Mouse (Mus musculus): Measurements from ENCODE around the gene Il22ra1. TPM values are rescaled to one million over a fixed set of nuclear protein-coding genes. Genes with fewer than 3 reads are reported as not detected.

Gene Il22ra1
- polyA plus RNA-seq, 1 experiment from 2014 or later = not detected

- H3K4me1 ChIP-seq (ENCODE audit: insufficient read depth, low read depth, low read length) = no peaks in the 10 kb centered on the region
- no peak for TF ChIP-seq EP300 (IDR thresholded peaks at IDR 0.05)
- TF ChIP-seq CTCF (IDR thresholded peaks at IDR 0.05) = peak; percentile 44
- H3K36me3 ChIP-seq (ENCODE audit: insufficient read depth, low read length) = no peaks in the 10 kb centered on the region
- H3K4me2 ChIP-seq (replicated peaks; ENCODE audit: low read depth, low read length) = no peak overlapping the region
- peak; percentile 19 for DNase-seq (ENCODE audit: low spot score)
- no peak overlapping the region for H3K27ac ChIP-seq (ENCODE audit: low read length)
- no peak overlapping the region for H3K9ac ChIP-seq (replicated peaks; ENCODE audit: low read depth)
- no peaks in the 10 kb centered on the region for H3K9me3 ChIP-seq (ENCODE audit: low read length)
- no peak overlapping the region for H3K4me3 ChIP-seq (ENCODE audit: low read depth, low read length)
- H3K27me3 ChIP-seq (replicated peaks; ENCODE audit: insufficient read depth, low read length) = no peaks in the 10 kb centered on the region
- 60% methylated on average over 17 of the region's 17 CpGs for WGBS
- ATAC-seq = no peak
Measured at GRCm38 (mm10) chr4:135722540-135723290, 5.3 kb upstream of the Il22ra1 start.

DNA sequence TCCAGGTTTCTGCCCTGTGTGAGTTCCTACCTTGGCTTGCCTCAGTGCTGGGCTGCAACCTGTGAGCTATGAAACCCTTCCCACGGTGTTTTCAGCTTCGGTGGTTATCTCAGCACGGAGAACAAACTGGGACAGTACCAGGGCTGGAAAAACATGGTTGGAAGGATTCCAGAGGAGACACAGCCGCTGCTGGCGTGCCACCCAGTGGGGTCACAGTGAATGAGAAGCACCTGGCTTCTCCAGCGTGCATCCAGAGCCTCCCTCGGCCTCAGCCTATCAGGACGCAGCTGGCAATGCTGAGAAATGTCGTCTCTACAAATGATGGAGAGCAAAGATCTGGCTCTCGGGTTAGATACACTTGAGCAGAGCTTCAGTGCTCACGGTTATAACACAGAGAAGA, 1.6 kb upstream of the Il22ra1 start:
- H3K9me3 ChIP-seq (ENCODE audit: low read length) = no peaks in the 10 kb centered on the region
- no peaks in the 10 kb centered on the region for H3K36me3 ChIP-seq (ENCODE audit: insufficient read depth, low read length)
- no peaks in the 10 kb centered on the region for H3K4me1 ChIP-seq (ENCODE audit: insufficient read depth, low read depth, low read length)
- no peak for DNase-seq (ENCODE audit: low spot score)
- H3K4me2 ChIP-seq (replicated peaks; ENCODE audit: low read depth, low read length) = no peak overlapping the region
- WGBS = 62% methylated on average over 11 of the region's 11 CpGs
- H3K9ac ChIP-seq (replicated peaks; ENCODE audit: low read depth) = no peak overlapping the region
- H3K4me3 ChIP-seq (ENCODE audit: low read depth, low read length) = no peak overlapping the region
- no peaks in the 10 kb centered on the region for H3K27me3 ChIP-seq (replicated peaks; ENCODE audit: insufficient read depth, low read length)
- no peak overlapping the region for H3K27ac ChIP-seq (ENCODE audit: low read length)
- TF ChIP-seq EP300 (IDR thresholded peaks at IDR 0.05) = no peak
- no peak for TF ChIP-seq CTCF (IDR thresholded peaks at IDR 0.05)
- no peak for ATAC-seq

DNA sequence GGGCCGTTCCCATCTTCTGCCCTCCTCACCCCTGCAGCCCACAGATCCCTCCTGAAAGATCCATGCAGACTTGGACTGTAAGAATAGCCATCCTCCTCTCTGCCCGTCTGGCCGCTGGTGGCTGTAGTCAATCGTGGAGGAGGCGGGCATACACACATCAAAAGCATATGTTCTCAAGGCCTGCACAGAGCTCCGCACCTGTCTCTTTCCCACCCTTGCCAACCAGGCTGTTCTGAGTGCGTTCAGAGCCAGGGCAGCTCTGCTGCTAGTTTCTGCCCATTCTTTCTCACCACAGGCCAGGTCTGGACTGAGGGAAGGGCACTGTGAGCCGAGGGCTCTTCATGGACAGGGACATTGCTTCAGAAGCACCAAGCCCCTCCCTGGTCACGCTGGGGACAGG, 2.2 kb downstream of the Il22ra1 start:
- Histone ChIP-seq H3K4me1 (ENCODE audit: insufficient read depth, low read depth, low read length) (no peaks in the 10 kb centered on the region), H3K27ac (ENCODE audit: low read length) (no peak overlapping the region), H3K9ac (replicated peaks; ENCODE audit: low read depth) (no peak overlapping the region), H3K36me3 (ENCODE audit: insufficient read depth, low read length) (no peaks in the 10 kb centered on the region), H3K4me3 (ENCODE audit: low read depth, low read length) (no peak overlapping the region), H3K9me3 (ENCODE audit: low read length) (peaks cover 3% of the 10 kb centered on the region; the same call in 1 of the 2 replicates), H3K4me2 (replicated peaks; ENCODE audit: low read depth, low read length) (no peak overlapping the region), H3K27me3 (replicated peaks; ENCODE audit: insufficient read depth, low read length) (no peaks in the 10 kb centered on the region)
- TF ChIP-seq EP300 (IDR thresholded peaks at IDR 0.05) = no peak
- no peak for TF ChIP-seq CTCF (IDR thresholded peaks at IDR 0.05)
- DNase-seq (ENCODE audit: low spot score) = no peak
- no peak for ATAC-seq
- WGBS = 82% methylated on average over 9 of the region's 9 CpGs

GRCm38 (mm10) chr4:135730951-135731350, 3.0 kb downstream of the Il22ra1 start:
- no peak overlapping the region for H3K9ac ChIP-seq (replicated peaks; ENCODE audit: low read depth)
- no peak overlapping the region for H3K4me2 ChIP-seq (replicated peaks; ENCODE audit: low read depth, low read length)
- TF ChIP-seq EP300 (IDR thresholded peaks at IDR 0.05) (no peak), CTCF (IDR thresholded peaks at IDR 0.05) (no peak)
- H3K4me3 ChIP-seq (ENCODE audit: low read depth, low read length) = no peak overlapping the region
- no peaks in the 10 kb centered on the region for H3K4me1 ChIP-seq (ENCODE audit: insufficient read depth, low read depth, low read length)
- H3K9me3 ChIP-seq (ENCODE audit: low read length) = peaks cover 3% of the 10 kb centered on the region; the same call in 1 of the 2 replicates
- DNase-seq (ENCODE audit: low spot score) (no peak), ATAC-seq (no peak)
- 58% methylated on average over 8 of the region's 8 CpGs for WGBS
- no peak overlapping the region for H3K27ac ChIP-seq (ENCODE audit: low read length)
- no peaks in the 10 kb centered on the region for H3K36me3 ChIP-seq (ENCODE audit: insufficient read depth, low read length)
- no peaks in the 10 kb centered on the region for H3K27me3 ChIP-seq (replicated peaks; ENCODE audit: insufficient read depth, low read length)

GRCm38 (mm10) chr4:135733901-135734300, 5.9 kb downstream of the Il22ra1 start:
- H3K27me3 ChIP-seq (replicated peaks; ENCODE audit: insufficient read depth, low read length) = no peaks in the 10 kb centered on the region
- no peak overlapping the region for H3K4me2 ChIP-seq (replicated peaks; ENCODE audit: low read depth, low read length)
- no peaks in the 10 kb centered on the region for H3K4me1 ChIP-seq (ENCODE audit: insufficient read depth, low read depth, low read length)
- no peak overlapping the region for H3K4me3 ChIP-seq (ENCODE audit: low read depth, low read length)
- 93% methylated on average over 14 of the region's 14 CpGs for WGBS
- no peak for TF ChIP-seq CTCF (IDR thresholded peaks at IDR 0.05)
- no peak for TF ChIP-seq EP300 (IDR thresholded peaks at IDR 0.05)
- H3K9me3 ChIP-seq (ENCODE audit: low read length) = peaks cover 3% of the 10 kb centered on the region; the same call in 1 of the 2 replicates
- H3K36me3 ChIP-seq (ENCODE audit: insufficient read depth, low read length) = no peaks in the 10 kb centered on the region
- ATAC-seq (no peak), DNase-seq (ENCODE audit: low spot score) (no peak)
- H3K9ac ChIP-seq (replicated peaks; ENCODE audit: low read depth) = no peak overlapping the region
- H3K27ac ChIP-seq (ENCODE audit: low read length) = no peak overlapping the region

DNA sequence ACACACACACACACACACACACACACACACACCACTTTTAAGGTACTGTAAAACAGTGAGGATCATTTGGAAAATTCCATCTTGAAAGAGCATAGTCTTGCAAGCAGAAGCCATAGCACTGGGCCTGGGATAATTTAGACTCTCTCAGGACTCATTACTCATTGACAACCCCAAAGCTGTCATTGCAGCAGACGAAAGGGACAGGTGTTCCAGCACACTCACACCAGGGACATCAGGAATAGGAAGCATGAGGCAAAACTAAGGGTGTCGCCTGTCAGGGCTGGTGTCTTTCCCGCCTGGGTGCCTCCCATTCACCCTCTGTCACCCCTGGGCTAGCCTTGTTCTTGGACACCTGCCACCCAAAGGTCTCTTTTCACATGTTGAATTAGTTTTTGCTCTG, 8.9 kb downstream of the Il22ra1 start:
- WGBS = 74% methylated on average over 3 of the region's 3 CpGs
- Histone ChIP-seq H3K27ac (ENCODE audit: low read length) (no peak overlapping the region), H3K4me2 (replicated peaks; ENCODE audit: low read depth, low read length) (no peak overlapping the region), H3K9ac (replicated peaks; ENCODE audit: low read depth) (no peak overlapping the region), H3K4me1 (ENCODE audit: insufficient read depth, low read depth, low read length) (no peaks in the 10 kb centered on the region), H3K9me3 (ENCODE audit: low read length) (peaks cover 3% of the 10 kb centered on the region; the same call in 1 of the 2 replicates), H3K4me3 (ENCODE audit: low read depth, low read length) (no peak overlapping the region), H3K36me3 (ENCODE audit: insufficient read depth, low read length) (no peaks in the 10 kb centered on the region), H3K27me3 (replicated peaks; ENCODE audit: insufficient read depth, low read length) (no peaks in the 10 kb centered on the region)
- TF ChIP-seq CTCF (IDR thresholded peaks at IDR 0.05) (no peak), EP300 (IDR thresholded peaks at IDR 0.05) (no peak)
- no peak for ATAC-seq
- no peak for DNase-seq (ENCODE audit: low spot score)

Data from lung, postnatal 0 days (tissue).